Mouse (Mus musculus) embryonic facial prominence, embryonic 14.5 days (tissue): ENCODE data around the gene Mrpl10. TPM values are rescaled to one million over a fixed set of nuclear protein-coding genes. Genes with fewer than 3 reads are reported as not detected.

Experiments used
- ATAC-seq: fragments of 200-750 bp; cut with Nextera tagmentation; 2 replicates; pipeline ENCODE4 v1.8.0; 2017; ENCODE audit warnings: low read depth, moderate number of reproducible peaks, moderate TSS enrichment
- DNase-seq: peaks from one replicate; pipeline ENCODE4 v3.0.0-alpha.2; 2015; ENCODE audit warnings: low spot score
- H3K27ac ChIP-seq: fragments of 300-500 bp; sonication (generic); replicated peaks from 2 replicates; pipeline ENCODE4 v1.5.1; 2014; ENCODE audit warnings: low read depth, mild to moderate bottlenecking, low read length, moderate library complexity
- H3K27me3 ChIP-seq: fragments of 300-500 bp; sonication (generic); replicated peaks from 2 replicates; pipeline ENCODE4 v1.6.1; 2014; ENCODE audit warnings: low read length; ENCODE audit not compliant: control insufficient read depth, insufficient read depth
- H3K36me3 ChIP-seq: fragments of 300-500 bp; sonication (generic); 2 replicates; pipeline ENCODE4 v1.6.1; 2014; ENCODE audit warnings: low read length, mixed read lengths; ENCODE audit not compliant: control insufficient read depth, insufficient read depth
- H3K4me1 ChIP-seq: fragments of 300-500 bp; sonication (generic); 2 replicates; pipeline ENCODE4 v1.6.1; 2014; ENCODE audit warnings: antibody characterized with exemption, low read length; ENCODE audit not compliant: control insufficient read depth, insufficient read depth
- H3K4me2 ChIP-seq: fragments of 300-500 bp; sonication (generic); 2 replicates; pipeline ENCODE4 v1.6.1; 2014; ENCODE audit warnings: low read depth, mild to moderate bottlenecking, low read length, moderate library complexity, mixed read lengths
- H3K4me3 ChIP-seq: fragments of 300-500 bp; sonication (generic); 2 replicates; pipeline ENCODE4 v1.5.1; 2014; ENCODE audit warnings: low read depth, mild to moderate bottlenecking, low read length
- H3K9ac ChIP-seq: fragments of 300-500 bp; sonication (generic); 2 replicates; pipeline ENCODE4 v1.6.1; 2014; ENCODE audit warnings: low read depth, mild to moderate bottlenecking, low read length, moderate library complexity, mixed read lengths
- H3K9me3 ChIP-seq: fragments of 300-500 bp; sonication (generic); 2 replicates; pipeline ENCODE4 v1.6.1; 2016; ENCODE audit warnings: low read length; ENCODE audit not compliant: control insufficient read depth
- WGBS: fragments of 180-500 bp; shearing (Covaris S2); extraction: QIAGEN DNeasy Blood & Tissue Kit; methylation state at CpG from one replicate; pipeline ENCODE4 v1.1.7; 2014; 5-methylcytosine and 5-hydroxymethylcytosine counted together
- polyA plus RNA-seq: library from polyadenylated mRNA; unstranded; fragments of >200 nt; fragmentation: Nextera tagmentation; extraction: Ambion mirVana; gene quantifications from 2 replicates; pipeline ENCODE4 v1.2.1, GENCODE M21; 2014

Gene Mrpl10
- 68.9 and 78.1 TPM in 2 replicates for polyA plus RNA-seq

DNA sequence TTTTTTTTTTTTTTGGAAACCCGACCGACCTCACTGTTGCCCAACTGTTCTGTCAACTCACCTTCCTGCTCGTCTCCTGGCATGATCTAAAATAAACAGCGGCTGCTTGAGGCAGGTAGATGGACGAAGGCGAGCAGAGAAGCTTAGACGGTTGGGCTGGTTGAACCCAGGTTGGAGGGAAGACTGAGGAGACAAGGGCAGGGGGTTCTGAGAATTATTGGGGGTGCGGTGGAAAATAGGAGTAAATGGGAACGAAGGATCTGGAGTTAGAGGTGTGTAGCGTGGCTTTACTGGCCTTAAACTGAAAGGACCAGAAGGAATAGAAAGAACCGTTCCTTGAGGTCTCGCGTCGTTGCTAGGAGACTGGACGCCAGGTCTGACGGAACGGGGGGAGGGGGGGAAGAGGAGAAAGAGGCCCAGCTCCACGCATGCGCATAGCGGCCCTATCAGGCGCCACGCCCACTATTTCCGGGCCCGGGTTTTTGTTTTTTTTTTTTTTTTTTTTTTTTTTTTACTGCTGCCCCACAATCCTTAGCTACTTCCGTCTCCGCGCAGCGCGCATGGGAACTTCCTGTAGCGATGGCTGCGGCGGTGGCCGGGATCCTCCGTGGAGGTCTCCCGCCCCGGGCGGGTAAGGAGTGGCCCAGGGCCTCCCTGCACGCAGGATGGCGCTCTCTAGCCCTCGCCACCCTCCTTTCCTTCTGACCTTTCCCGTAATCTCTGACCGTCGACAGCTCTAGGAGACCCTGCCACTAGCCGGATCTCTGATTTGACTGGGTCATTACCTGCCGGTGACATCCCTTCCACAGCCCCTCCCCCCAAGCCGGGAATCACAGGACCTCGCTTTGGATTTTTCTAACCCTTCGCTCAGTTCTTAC is at the start of gene Mrpl10, which contains the start of gene Lrrc46:
Mrpl10 (plus strand) TSS at position 539 of the 878 bp plus-strand sequence.
Lrrc46 (minus strand) TSS at position 386 of the 878 bp plus-strand sequence.
- Histone ChIP-seq H3K27ac (peak within 1 kb of the TSS; percentile 25; the same call in 1 of the 2 replicates), H3K36me3 (peaks cover 18% of the 10 kb centered on the region), H3K9ac (peak within 1 kb of the TSS; percentile 80), H3K4me3 (peak within 1 kb of the TSS; percentile 68), H3K4me2 (peak within 1 kb of the TSS; percentile 81), H3K27me3 (no peaks in the 10 kb centered on the region), H3K9me3 (no peaks in the 10 kb centered on the region), H3K4me1 (peaks cover 7% of the 10 kb centered on the region)
- DNase-seq: peak; percentile 96
- ATAC-seq: peak; percentile 91
- 1% methylated on average over 36 of the region's 48 CpGs for WGBS

DNA sequence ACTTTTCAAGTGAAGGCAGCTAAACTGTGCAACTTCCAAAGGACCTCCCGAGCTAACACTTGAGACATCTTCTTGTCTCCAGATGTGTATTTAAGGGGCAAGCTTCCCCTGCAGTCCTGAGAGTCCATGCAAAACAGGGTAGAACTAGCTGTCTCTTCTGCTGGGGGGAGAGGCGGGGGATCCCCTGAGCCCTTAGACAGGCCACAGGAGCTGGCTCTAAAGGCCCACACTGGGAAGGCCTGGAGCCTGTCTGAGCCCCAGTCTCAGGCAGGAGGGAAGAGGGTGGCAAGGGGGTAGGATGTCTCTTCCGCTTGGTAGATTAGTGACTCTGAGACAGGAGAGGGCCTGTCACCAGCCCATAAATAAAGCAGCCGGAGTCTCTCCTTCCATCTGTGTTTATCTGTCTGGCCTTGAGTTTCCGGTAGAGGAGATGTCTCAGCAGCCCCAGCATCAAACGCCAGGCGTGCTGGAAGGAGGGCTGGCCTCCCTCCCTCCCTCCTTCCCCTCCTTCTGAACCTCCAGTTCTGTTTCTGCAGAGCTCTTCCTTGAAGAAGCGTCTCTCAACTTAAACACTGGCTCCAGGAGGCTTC is 48.5 kb upstream of the Mrpl10 start:
- Histone ChIP-seq H3K4me1 (peaks cover 6% of the 10 kb centered on the region; the same call in 1 of the 2 replicates), H3K9ac (no peak overlapping the region), H3K9me3 (no peaks in the 10 kb centered on the region), H3K27ac (no peak overlapping the region), H3K36me3 (no peaks in the 10 kb centered on the region), H3K27me3 (peaks cover 15% of the 10 kb centered on the region), H3K4me2 (no peak overlapping the region), H3K4me3 (no peak overlapping the region)
- WGBS: 25% methylated on average over 8 of the region's 8 CpGs
- DNase-seq (no peak), ATAC-seq (0 out of 2 replicates have a peak, but pooled peaks have one; percentile 10)

DNA sequence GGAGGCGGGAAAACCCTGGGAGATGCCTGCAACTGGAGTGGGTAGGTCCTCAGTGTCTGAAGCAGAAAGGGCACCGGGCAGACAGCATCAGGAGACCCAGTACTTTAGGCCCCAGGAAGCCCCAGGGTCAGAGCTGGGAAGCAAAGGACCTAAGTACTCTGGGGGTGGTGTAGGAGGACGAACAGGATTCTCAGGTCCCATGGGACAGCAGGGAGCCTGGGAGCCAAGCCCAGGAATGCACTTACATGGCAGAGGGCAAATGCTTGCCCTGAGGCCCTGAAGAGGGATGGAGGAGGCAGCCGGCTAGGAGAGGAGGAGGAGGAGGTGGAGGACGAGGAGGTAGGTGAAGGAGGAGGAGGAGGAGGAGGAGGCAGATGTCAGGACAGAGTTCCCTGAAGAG is 46.3 kb upstream of the Mrpl10 start:
- Histone ChIP-seq H3K27ac (no peak overlapping the region), H3K36me3 (no peaks in the 10 kb centered on the region), H3K4me1 (no peaks in the 10 kb centered on the region), H3K4me3 (no peak overlapping the region), H3K9ac (no peak overlapping the region), H3K27me3 (peaks cover 33% of the 10 kb centered on the region), H3K9me3 (no peaks in the 10 kb centered on the region), H3K4me2 (no peak overlapping the region)
- ATAC-seq: no peak
- 20% methylated on average over 5 of the region's 5 CpGs for WGBS
- no peak for DNase-seq

DNA sequence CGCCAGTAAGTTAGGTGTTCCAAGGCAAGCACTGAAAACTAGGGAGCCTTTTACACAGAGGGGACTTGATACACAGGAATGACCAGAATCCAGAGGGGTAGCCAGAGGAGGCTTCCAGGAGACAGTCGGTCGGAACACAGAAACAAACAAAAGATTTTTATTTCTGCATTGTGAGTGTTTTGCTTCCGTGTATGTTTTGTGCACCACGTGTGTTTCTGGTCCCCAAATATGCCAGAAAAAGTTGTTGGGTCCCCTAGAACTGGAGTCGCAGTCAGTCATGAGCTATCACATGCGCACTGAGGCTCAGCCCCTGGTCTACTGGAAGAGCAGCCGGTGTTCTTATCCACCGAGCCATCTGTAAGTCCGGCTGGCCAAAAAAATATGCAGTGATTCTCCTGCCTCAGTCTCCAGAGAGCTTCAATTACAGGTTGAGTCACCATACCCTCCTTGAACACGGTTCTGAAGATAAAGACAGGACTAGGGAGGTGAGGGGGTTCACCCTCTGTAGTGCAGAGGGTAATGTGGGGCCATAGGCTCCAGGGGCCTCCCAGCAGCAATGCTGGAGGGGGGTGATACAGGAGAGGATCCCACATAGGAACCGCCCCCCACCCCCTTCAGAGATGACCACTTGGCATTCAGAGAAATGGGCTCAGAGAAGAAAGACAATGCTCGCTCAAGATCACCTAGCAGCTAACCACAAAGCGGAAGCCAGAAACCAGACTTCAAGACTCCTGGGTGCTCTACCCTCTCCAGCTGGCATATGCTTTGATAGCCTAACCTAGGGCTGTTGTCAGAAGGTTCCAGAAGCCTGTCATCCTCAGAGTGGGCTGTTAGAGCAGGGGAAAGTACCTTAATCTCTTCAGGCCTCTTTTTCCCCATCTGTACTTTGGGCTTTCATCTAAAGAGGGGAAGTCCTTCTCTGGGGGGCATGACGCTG is 45.3 kb upstream of the Mrpl10 start:
- Histone ChIP-seq H3K36me3 (no peaks in the 10 kb centered on the region), H3K9ac (no peak overlapping the region), H3K9me3 (no peaks in the 10 kb centered on the region), H3K4me1 (0 out of 2 replicates have a peak, but pooled peaks cover 4% of the 10 kb centered on the region), H3K27ac (no peak overlapping the region), H3K27me3 (peaks cover 33% of the 10 kb centered on the region), H3K4me2 (no peak overlapping the region), H3K4me3 (no peak overlapping the region)
- DNase-seq (no peak), ATAC-seq (no peak)
- WGBS: 75% methylated on average over 15 of the region's 15 CpGs

DNA sequence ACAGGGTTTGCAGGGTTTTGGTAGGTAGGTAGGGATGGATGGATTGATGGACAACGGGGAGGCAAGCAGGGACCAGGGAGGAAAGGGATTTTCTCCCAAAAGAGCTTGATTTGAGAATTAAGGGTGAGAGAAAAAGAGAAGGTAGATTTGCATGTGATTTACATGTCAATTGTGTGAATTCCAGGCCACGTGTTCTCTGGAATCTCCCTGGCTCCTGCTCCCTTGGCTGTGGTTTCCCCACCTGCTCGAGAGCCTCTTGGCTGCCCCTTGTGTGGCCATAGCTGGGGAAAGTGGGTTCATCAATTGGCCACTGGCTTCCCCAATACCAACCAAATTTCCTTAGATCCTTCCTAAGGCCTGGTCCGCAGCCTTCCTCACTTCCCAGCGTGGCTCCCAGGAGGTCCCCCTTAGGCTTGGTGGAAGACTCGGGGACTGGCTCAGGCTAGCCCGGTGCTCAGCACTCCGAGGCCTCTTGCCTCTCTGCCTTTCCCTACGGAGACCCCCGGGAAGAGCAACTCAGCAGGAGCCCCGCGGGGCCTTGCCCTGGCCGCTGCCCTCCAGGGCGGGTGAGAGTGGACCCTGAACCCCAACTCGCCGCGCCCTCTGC is 44.5 kb upstream of the Mrpl10 start:
- H3K9me3 ChIP-seq: no peaks in the 10 kb centered on the region
- H3K27ac ChIP-seq: no peak overlapping the region
- WGBS: 14% methylated on average over 15 of the region's 17 CpGs
- ATAC-seq (peak; percentile 24; the same call in 1 of the 2 replicates), DNase-seq (no peak)
- H3K4me2 ChIP-seq: peak overlapping the region; percentile 60
- H3K9ac ChIP-seq: peak overlapping the region; percentile 59
- H3K36me3 ChIP-seq: no peaks in the 10 kb centered on the region
- peak overlapping the region; percentile 32 for H3K4me3 ChIP-seq
- H3K4me1 ChIP-seq: 0 out of 2 replicates have a peak, but pooled peaks cover 4% of the 10 kb centered on the region
- H3K27me3 ChIP-seq: peaks cover 37% of the 10 kb centered on the region

DNA sequence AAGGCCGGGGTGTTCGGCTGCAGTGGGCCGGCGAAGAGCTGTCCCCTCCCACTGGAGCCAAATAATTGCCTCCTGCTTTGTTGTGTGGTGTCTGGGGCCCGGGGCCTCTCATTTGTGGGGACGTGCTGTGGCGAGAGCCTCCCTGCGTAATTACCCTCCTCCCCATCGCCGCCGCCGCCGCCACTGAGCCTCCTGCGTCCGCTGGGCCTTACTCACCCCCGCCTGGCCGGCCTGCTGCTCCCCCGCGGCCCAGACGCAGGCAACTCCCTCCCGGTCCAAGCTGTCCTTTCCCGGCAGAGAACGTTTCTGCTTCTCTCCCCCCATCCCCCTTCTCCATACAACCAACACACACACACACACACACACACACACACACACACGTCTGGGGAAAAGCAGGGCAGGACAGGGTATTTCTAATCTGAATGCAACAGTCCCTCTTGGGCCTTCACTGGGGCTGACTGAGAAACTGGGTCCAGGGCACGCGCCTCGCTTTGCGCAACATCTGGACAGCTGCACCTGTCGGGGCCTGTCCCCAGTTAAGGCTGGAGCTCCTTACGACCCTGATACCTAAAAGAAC is 43.9 kb upstream of the Mrpl10 start:
- ATAC-seq (peak; percentile 62), DNase-seq (peak; percentile 66)
- WGBS: 8% methylated on average over 18 of the region's 30 CpGs
- no peaks in the 10 kb centered on the region for H3K36me3 ChIP-seq
- no peaks in the 10 kb centered on the region for H3K9me3 ChIP-seq
- no peak overlapping the region for H3K27ac ChIP-seq
- peak overlapping the region; percentile 32 for H3K4me3 ChIP-seq
- peak overlapping the region; percentile 59 for H3K9ac ChIP-seq
- H3K4me2 ChIP-seq: peak overlapping the region; percentile 60
- 0 out of 2 replicates have a peak, but pooled peaks cover 4% of the 10 kb centered on the region for H3K4me1 ChIP-seq
- H3K27me3 ChIP-seq: peaks cover 37% of the 10 kb centered on the region

DNA sequence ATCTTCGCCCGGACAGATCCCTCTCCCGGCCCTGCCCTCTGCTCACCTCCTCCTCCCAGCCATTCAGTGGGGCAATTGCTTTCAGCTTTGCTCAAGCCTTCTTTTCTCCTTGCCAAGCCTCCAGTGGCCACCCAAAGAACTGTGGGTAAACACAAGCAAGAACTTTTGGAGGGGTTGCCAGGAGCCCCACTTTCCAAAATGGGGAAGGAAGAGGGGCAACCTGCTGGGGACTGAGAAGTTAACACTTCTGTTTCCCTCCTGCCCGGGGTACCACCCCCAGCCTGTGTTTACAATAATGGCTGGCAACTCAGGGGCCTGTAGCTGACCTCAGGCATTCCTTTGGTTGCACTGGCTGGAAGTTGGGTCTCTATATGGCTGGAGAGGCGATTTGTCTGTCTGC is 38.2 kb upstream of the Mrpl10 start:
- no peaks in the 10 kb centered on the region for H3K36me3 ChIP-seq
- 19% methylated on average over 5 of the region's 5 CpGs for WGBS

More for the DNA sequence above, 38.2 kb upstream of the Mrpl10 start:
- no peak overlapping the region for H3K27ac ChIP-seq
- DNase-seq (no peak), ATAC-seq (no peak)
- no peak overlapping the region for H3K9ac ChIP-seq
- no peaks in the 10 kb centered on the region for H3K9me3 ChIP-seq
- peaks cover 27% of the 10 kb centered on the region for H3K27me3 ChIP-seq
- H3K4me1 ChIP-seq: 0 out of 2 replicates have a peak, but pooled peaks cover 4% of the 10 kb centered on the region
- H3K4me3 ChIP-seq: no peak overlapping the region
- H3K4me2 ChIP-seq: no peak overlapping the region
